Mouse (Mus musculus): Measurements from ENCODE around the gene Psmc6. TPM values are rescaled to one million over a fixed set of nuclear protein-coding genes. Genes with fewer than 3 reads are reported as not detected.

The Psmc6 gene
- polyA plus RNA-seq, 1 experiment from 2014 or later = 221 TPM

- 0 out of 2 replicates have a peak, but pooled peaks cover 3% of the 10 kb centered on the region for H3K27me3 ChIP-seq
- no peak overlapping the region for H3K9ac ChIP-seq
- H3K36me3 ChIP-seq (replicated peaks) = no peaks in the 10 kb centered on the region
- H3K4me2 ChIP-seq = peak overlapping the region; percentile 73; the same call in 1 of the 2 replicates
- no peak overlapping the region for H3K4me3 ChIP-seq (replicated peaks)
- no peak for ATAC-seq (ENCODE audit: low FRiP score)
- H3K9me3 ChIP-seq = no peaks in the 10 kb centered on the region
- 71% methylated on average over 3 of the region's 3 CpGs for WGBS
- no peak overlapping the region for H3K27ac ChIP-seq
- peaks cover 11% of the 10 kb centered on the region for H3K4me1 ChIP-seq
Measured at GRCm38 (mm10) chr14:45319237-45319610, 10.4 kb upstream of the Psmc6 start.

DNA sequence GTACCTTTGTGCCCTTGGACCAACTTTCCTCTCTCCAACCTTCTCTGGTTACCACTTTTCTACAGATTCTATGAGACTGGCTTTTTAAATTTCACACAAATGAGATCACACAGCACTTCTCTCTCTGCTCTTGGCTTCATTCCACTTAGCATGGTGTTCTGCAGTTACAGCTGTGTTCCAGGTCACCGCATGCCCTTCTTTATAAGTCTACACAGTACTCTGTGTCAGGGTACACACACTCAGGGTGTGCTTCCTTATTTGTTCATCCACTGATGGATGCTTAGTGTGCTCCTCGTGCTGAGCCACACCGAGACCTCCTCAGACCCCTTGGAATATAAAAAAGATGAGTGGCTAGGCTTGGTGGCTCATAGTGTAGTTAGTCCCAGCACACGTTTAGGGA is 9.5 kb upstream of the Psmc6 start:
- Histone ChIP-seq H3K27ac (no peak overlapping the region), H3K4me2 (no peak overlapping the region), H3K4me3 (replicated peaks) (no peak overlapping the region), H3K36me3 (replicated peaks) (no peaks in the 10 kb centered on the region), H3K9ac (no peak overlapping the region), H3K4me1 (peaks cover 11% of the 10 kb centered on the region), H3K9me3 (no peaks in the 10 kb centered on the region), H3K27me3 (0 out of 2 replicates have a peak, but pooled peaks cover 3% of the 10 kb centered on the region)
- 80% methylated on average over 4 of the region's 4 CpGs for WGBS
- ATAC-seq (ENCODE audit: low FRiP score) = no peak

GRCm38 (mm10) chr14:45321067-45321466 is 8.5 kb upstream of the Psmc6 start:
- Histone ChIP-seq H3K27me3 (0 out of 2 replicates have a peak, but pooled peaks cover 3% of the 10 kb centered on the region), H3K4me2 (no peak overlapping the region), H3K4me3 (replicated peaks) (no peak overlapping the region), H3K9me3 (no peaks in the 10 kb centered on the region), H3K9ac (no peak overlapping the region), H3K27ac (no peak overlapping the region), H3K36me3 (replicated peaks) (no peaks in the 10 kb centered on the region), H3K4me1 (peaks cover 15% of the 10 kb centered on the region)
- ATAC-seq (ENCODE audit: low FRiP score) = no peak
- WGBS = 90% methylated on average over 3 of the region's 3 CpGs

- Histone ChIP-seq H3K36me3 (replicated peaks) (no peaks in the 10 kb centered on the region), H3K4me3 (replicated peaks) (no peak overlapping the region), H3K27me3 (0 out of 2 replicates have a peak, but pooled peaks cover 3% of the 10 kb centered on the region), H3K9ac (no peak overlapping the region), H3K27ac (no peak overlapping the region), H3K4me1 (peaks cover 12% of the 10 kb centered on the region), H3K4me2 (no peak overlapping the region), H3K9me3 (no peaks in the 10 kb centered on the region)
- WGBS = 84% methylated on average over 5 of the region's 5 CpGs
- no peak for ATAC-seq (ENCODE audit: low FRiP score)
Measured at GRCm38 (mm10) chr14:45321622-45322021, 8.0 kb upstream of the Psmc6 start.

GRCm38 (mm10) chr14:45322450-45322849 is 7.1 kb upstream of the Psmc6 start:
- no peak for ATAC-seq (ENCODE audit: low FRiP score)
- Histone ChIP-seq H3K9ac (no peak overlapping the region), H3K27me3 (0 out of 2 replicates have a peak, but pooled peaks cover 3% of the 10 kb centered on the region), H3K4me3 (replicated peaks) (no peak overlapping the region), H3K27ac (no peak overlapping the region), H3K9me3 (no peaks in the 10 kb centered on the region), H3K4me1 (peaks cover 6% of the 10 kb centered on the region), H3K4me2 (no peak overlapping the region), H3K36me3 (replicated peaks) (no peaks in the 10 kb centered on the region)
- 91% methylated on average over 2 of the region's 2 CpGs for WGBS

GRCm38 (mm10) chr14:45323320-45323719 is 6.3 kb upstream of the Psmc6 start:
- no peak overlapping the region for H3K4me3 ChIP-seq (replicated peaks)
- WGBS = 92% methylated on average over 3 of the region's 3 CpGs
- no peaks in the 10 kb centered on the region for H3K36me3 ChIP-seq (replicated peaks)
- ATAC-seq (ENCODE audit: low FRiP score) = no peak
- H3K27me3 ChIP-seq = 0 out of 2 replicates have a peak, but pooled peaks cover 3% of the 10 kb centered on the region
- no peak overlapping the region for H3K27ac ChIP-seq
- H3K9ac ChIP-seq = no peak overlapping the region
- peaks cover 4% of the 10 kb centered on the region; the same call in 1 of the 2 replicates for H3K4me1 ChIP-seq
- H3K9me3 ChIP-seq = no peaks in the 10 kb centered on the region
- no peak overlapping the region for H3K4me2 ChIP-seq

DNA sequence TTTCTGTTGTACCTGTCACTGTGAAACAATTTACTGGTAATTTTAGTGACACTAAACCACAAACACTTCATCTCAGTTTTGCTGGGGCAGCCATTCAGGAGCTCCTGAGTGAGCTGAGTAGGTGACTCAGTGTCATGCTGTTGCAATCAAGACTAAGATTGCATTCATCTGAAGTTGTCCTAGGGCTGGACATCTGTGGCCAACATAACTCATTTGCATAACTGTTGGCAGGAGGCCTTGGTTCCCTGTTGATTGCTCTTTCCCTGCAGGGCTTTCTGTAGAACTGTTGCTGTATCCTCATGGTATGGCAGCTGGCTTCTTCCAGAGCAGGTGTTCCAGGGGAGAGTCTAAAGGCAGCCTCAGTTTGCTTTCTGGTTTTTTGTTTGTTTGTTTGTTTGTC is 4.1 kb upstream of the Psmc6 start:
- no peak overlapping the region for H3K4me3 ChIP-seq (replicated peaks)
- ATAC-seq (ENCODE audit: low FRiP score) = no peak
- H3K4me1 ChIP-seq = peaks cover 4% of the 10 kb centered on the region; the same call in 1 of the 2 replicates
- H3K36me3 ChIP-seq (replicated peaks) = no peaks in the 10 kb centered on the region
- H3K9ac ChIP-seq = no peak overlapping the region
- H3K27me3 ChIP-seq = 0 out of 2 replicates have a peak, but pooled peaks cover 3% of the 10 kb centered on the region
- H3K4me2 ChIP-seq = no peak overlapping the region
- H3K9me3 ChIP-seq = no peaks in the 10 kb centered on the region
- H3K27ac ChIP-seq = no peak overlapping the region

- Histone ChIP-seq H3K4me3 (replicated peaks) (no peak overlapping the region), H3K4me1 (peaks cover 13% of the 10 kb centered on the region), H3K9ac (no peak overlapping the region), H3K27me3 (no peaks in the 10 kb centered on the region), H3K4me2 (no peak overlapping the region), H3K27ac (no peak overlapping the region), H3K36me3 (replicated peaks) (peaks cover 20% of the 10 kb centered on the region), H3K9me3 (no peaks in the 10 kb centered on the region)
- no peak for ATAC-seq (ENCODE audit: low FRiP score)
- WGBS = 93% methylated on average over 4 of the region's 4 CpGs
Measured at GRCm38 (mm10) chr14:45328072-45328713, 1.4 kb upstream of the Psmc6 start.

- H3K9me3 ChIP-seq = no peaks in the 10 kb centered on the region
- WGBS = 15% methylated on average over 8 of the region's 8 CpGs
- peak overlapping the region; percentile 94; the same call in 1 of the 2 replicates for H3K9ac ChIP-seq
- H3K27ac ChIP-seq = no peak overlapping the region
- H3K4me1 ChIP-seq = peaks cover 13% of the 10 kb centered on the region
- peak overlapping the region; percentile 47 for H3K4me2 ChIP-seq
- H3K27me3 ChIP-seq = no peaks in the 10 kb centered on the region
- H3K36me3 ChIP-seq (replicated peaks) = peaks cover 26% of the 10 kb centered on the region
- peak; percentile 18 for ATAC-seq (ENCODE audit: low FRiP score)
- peak overlapping the region; percentile 90 for H3K4me3 ChIP-seq (replicated peaks)
Measured at GRCm38 (mm10) chr14:45329018-45329588, 485 bp upstream of the Psmc6 start.

DNA sequence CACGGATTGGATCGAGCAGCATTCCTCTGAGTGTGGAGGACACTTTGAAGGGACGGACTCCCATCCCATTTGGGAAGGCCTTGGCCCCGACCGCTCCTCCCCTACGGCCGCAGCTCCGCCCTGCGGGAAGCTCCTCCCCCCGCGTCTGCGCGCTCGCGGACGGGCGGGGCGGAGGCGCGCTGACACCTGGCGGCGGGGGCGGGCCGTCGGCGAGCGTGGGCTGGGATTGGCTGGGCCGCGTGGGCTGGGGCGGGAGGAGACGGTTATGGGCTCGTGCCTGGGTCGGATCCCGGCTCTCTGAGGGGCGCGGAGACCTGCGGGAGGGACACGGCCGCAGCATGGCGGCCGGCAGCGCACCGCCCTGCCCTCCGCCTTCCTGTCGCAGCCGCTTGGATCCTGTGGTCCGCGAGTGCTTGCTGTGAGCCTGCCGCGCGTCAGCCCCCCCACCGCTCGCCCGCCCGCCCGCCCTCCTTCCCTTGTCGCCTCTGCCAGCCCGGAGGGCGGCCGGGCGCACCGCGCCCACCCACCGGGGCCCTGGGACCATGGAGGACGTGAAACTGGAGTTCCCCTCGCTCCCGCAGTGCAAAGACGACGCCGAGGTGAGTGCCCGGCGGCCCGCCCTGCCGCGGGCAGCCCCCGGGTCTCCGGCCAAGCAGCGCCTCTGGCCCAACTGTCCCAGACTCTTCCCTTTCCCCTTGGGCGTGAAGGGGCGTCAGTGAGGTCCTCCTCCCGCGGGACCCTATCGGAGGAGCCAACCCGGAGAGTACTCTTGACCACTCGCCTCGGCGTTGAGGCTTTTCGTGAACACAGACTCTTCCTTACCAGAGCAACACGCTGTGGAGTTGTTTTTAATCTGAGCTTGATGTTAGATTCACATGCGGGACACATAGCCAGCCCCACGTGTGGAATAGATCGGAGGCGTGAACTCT is 21.6 kb downstream of the Psmc6 start, which contains the start of gene Styx:
Gene Styx, plus strand, starts transcription at position 163 of the 929 bp plus-strand sequence.
- Histone ChIP-seq H3K9me3 (no peaks in the 10 kb centered on the region), H3K4me1 (peaks cover 13% of the 10 kb centered on the region), H3K4me2 (peak within 1 kb of the TSS; percentile 69), H3K9ac (peak within 1 kb of the TSS; percentile 75), H3K27me3 (no peaks in the 10 kb centered on the region), H3K36me3 (replicated peaks) (peaks cover 20% of the 10 kb centered on the region), H3K27ac (peak within 1 kb of the TSS; percentile 75), H3K4me3 (replicated peaks) (peak within 1 kb of the TSS; percentile 74)
- WGBS = 0% methylated on average over 77 of the region's 93 CpGs
- peak; percentile 98 for ATAC-seq (ENCODE audit: low FRiP score)

GRCm38 (mm10) chr14:45364211-45365195 is 34.9 kb downstream of the Psmc6 start:
- Histone ChIP-seq H3K36me3 (replicated peaks) (peaks cover 4% of the 10 kb centered on the region), H3K9ac (no peak overlapping the region), H3K27ac (no peak overlapping the region), H3K4me2 (no peak overlapping the region), H3K9me3 (no peaks in the 10 kb centered on the region), H3K4me1 (peaks cover 5% of the 10 kb centered on the region; the same call in 1 of the 2 replicates), H3K27me3 (no peaks in the 10 kb centered on the region), H3K4me3 (replicated peaks) (no peak overlapping the region)
- 74% methylated on average over 16 of the region's 16 CpGs for WGBS
- no peak for ATAC-seq (ENCODE audit: low FRiP score)
